Mouse (Mus musculus): Measurements from ENCODE around the gene Elof1.

DNA sequence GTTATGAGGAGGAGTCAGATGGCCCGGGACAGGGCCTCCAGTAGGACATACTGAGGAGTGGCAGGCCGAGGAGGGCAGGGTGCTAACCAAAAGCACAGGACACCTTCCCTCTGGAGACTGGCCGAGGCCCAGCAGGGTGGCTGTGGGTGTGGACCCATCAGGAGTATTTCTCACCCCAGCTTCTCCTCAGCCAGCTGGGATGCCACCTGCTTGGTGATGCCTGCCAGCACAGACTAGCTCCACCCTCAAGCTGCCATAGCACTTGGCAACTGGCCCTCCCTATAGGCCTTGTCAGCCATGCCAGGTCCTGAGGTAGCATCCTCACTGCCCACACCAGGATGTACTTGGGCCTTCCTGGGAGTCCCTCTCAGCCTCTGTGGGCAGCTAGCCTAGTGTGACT lies 52.6 kb downstream of the Elof1 start:
- TF ChIP-seq POLR2A (IDR thresholded peaks at IDR 0.05; ENCODE audit: insufficient read depth, low read depth, low read length) (no peak), CTCF (IDR thresholded peaks at IDR 0.05; ENCODE audit: insufficient read depth, low read depth, low read length) (no peak)
